Comparison of ENCODE assay signal across 14 mouse cellular contexts in genomic region chr2:180444957-180445785, GRCm38 (mm10). TPM values are rescaled to one million over a fixed set of nuclear protein-coding genes. Genes with fewer than 3 reads are reported as not detected.
A peak's percentile ranks its signal among the peaks of the same experiment; 100 is the strongest.
DNase-seq lines count a peak whose midpoint lies in the region; ATAC-seq lines count a peak whose summit lies in the region.
"Had no signal": no experiment of that assay in that cellular context is flagged by ENCODE, and none has a peak within 500 bp of the region (broad histone marks: within the 10 kb centered on the region; RNA-seq: fewer than 3 reads in every experiment).

No protein-coding gene starts in this region.

- ATAC-seq in CD4-positive, CD25-positive, alpha-beta regulatory T cell, adult 4 months, result no peak
- ATAC-seq in megakaryocyte, adult 5-6 weeks (ENCODE audit: poor library complexity, severe bottlenecking), result peak; percentile 53
- ATAC-seq in erythroblast, adult 5-6 weeks (replicated peaks; ENCODE audit: low FRiP score, poor library complexity, severe bottlenecking), result no peak
- ATAC-seq: forebrain, postnatal 0 days had no signal

- intact Hi-C loops in left cerebral cortex, postnatal 25 days (cut with DNase I), result no loop called here

- DNase-seq in CD4-positive, CD25-positive, alpha-beta regulatory T cell, adult 2 months (ENCODE audit: low read depth, low spot score), result peak; percentile 44
- peak; percentile 40 to 56 for DNase-seq in spleen, postnatal 36 days (ENCODE audit: low spot score in 2 of 2)
- DNase-seq in spleen, adult 12 weeks (ENCODE audit: low spot score), result no peak
- DNase-seq in right cerebral cortex, postnatal 25 days, result no peak
- DNase-seq in left cerebral cortex, postnatal 25 days (ENCODE audit: low spot score in 2 of 2), result no peak
- DNase-seq: adrenal gland, adult 2 months; cerebellum, postnatal 25 days; forebrain, postnatal 0 days; heart, postnatal 14 days; kidney, postnatal 25 days; layer of hippocampus, postnatal 36 days had no signal

RNA-seq across cellular contexts. Expression of gene Slco4a1, which starts 10.9 kb away (rescaled TPM):
- polyA plus RNA-seq in CD4-positive, CD25-positive, alpha-beta regulatory T cell, adult 4 months (2017; shearing (Covaris generic)), result 1 to 10 TPM in 1 of 2 experiments, under 1 TPM in 1; 0.31 to 1.1 TPM
- total RNA-seq in megakaryocyte, adult 5-6 weeks (2015), result 2.6 and 2.7 TPM in 2 replicates
- 2.5 and 2.7 TPM in 2 replicates for total RNA-seq in megakaryocyte, adult 5-6 weeks (2017)
- total RNA-seq in erythroblast, adult 5-6 weeks (2015; ENCODE audit: low replicate concordance), result 4.4 and 4.6 TPM in 2 replicates
- total RNA-seq in erythroblast, adult 5-6 weeks (2017; ENCODE audit: low replicate concordance), result 2.4 and 3.2 TPM in 2 replicates
- 1 to 10 TPM in 1 of 2 experiments, under 1 TPM in 1; 0.94 to 1.5 TPM for total RNA-seq in left cerebral cortex, postnatal 25 days (2021)

RNA-seq across cellular contexts. Expression of gene Ntsr1, which starts 54.6 kb away (rescaled TPM):
- not detected for polyA plus RNA-seq in CD4-positive, CD25-positive, alpha-beta regulatory T cell, adult 4 months (2017; shearing (Covaris generic))
- total RNA-seq in megakaryocyte, adult 5-6 weeks (2015), result not detected in 2 replicates
- not detected in 2 replicates for total RNA-seq in megakaryocyte, adult 5-6 weeks (2017)
- total RNA-seq in erythroblast, adult 5-6 weeks (2015; ENCODE audit: low replicate concordance), result not detected in 2 replicates
- total RNA-seq in erythroblast, adult 5-6 weeks (2017; ENCODE audit: low replicate concordance), result not detected in 2 replicates
- 1 to 10 TPM; 7.1 to 9.2 TPM for total RNA-seq in left cerebral cortex, postnatal 25 days (2021)
- total RNA-seq: adrenal gland, adult 2 months; heart, postnatal 14 days had no signal
- polyA plus RNA-seq: adrenal gland, adult 2 months had no signal

Comparison
In these comparisons a context has a peak if more than half of its experiments do, and no peak if none do; other contexts are left out.
1. DNase-seq: peak in CD4-positive, CD25-positive, alpha-beta regulatory T cell, adult 2 months (single experiment) and spleen, postnatal 36 days (2 of 2); none in spleen, adult 12 weeks (single experiment), right cerebral cortex, postnatal 25 days (single experiment) and left cerebral cortex, postnatal 25 days (0 of 2).
2. RNA of gene Ntsr1, which starts 54.6 kb away (total RNA-seq): 7.1 to 9.2 TPM in left cerebral cortex, postnatal 25 days; not detected in megakaryocyte, adult 5-6 weeks and not detected in erythroblast, adult 5-6 weeks; every median in the first group is over 4 times any median in the second.